Mouse (Mus musculus): ENCODE results near the gene Gmfb. TPM values are rescaled to one million over a fixed set of nuclear protein-coding genes. Genes with fewer than 3 reads are reported as not detected.
"Not testable (repeated sequence)": the region's sequence is repeated elsewhere in the genome, so short reads cannot be mapped to it uniquely, and the experiment has no call there.

Gmfb gene
- polyA plus RNA-seq, 1 experiment from 2014 or later: 40.4 TPM

DNA sequence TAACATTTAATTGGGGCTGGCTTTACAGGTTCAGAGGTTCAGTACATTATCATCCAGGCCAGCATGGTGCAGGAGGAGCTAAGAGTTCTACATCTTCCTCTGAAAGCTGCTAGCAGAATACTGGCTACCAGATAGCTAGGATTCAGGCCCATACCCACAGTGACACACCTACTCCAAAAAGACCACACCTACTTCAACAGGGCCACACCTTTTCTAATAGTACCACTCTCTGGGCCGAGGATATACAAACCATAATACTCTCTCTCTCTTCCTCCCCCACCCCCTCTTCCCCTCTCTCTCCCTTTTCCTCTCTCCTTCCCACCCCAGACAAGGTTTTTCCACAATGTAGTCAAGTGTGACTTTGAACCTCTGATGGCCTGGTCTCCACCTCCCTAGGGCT is 5.4 kb upstream of the Gmfb start:
- ATAC-seq (ENCODE audit: low FRiP score, low TSS enrichment) (no peak), DNase-seq (ENCODE audit: low spot score) (no peak)
- Histone ChIP-seq H3K27me3 (ENCODE audit: control insufficient read depth, insufficient read depth, low read length) (no peaks in the 10 kb centered on the region), H3K4me2 (replicated peaks; ENCODE audit: low read depth) (no peak overlapping the region), H3K4me3 (ENCODE audit: low read depth, low read length) (no peak overlapping the region), H3K4me1 (replicated peaks; ENCODE audit: control insufficient read depth, insufficient read depth) (no peaks in the 10 kb centered on the region), H3K27ac (replicated peaks) (no peak overlapping the region), H3K9me3 (ENCODE audit: control insufficient read depth, low read length) (no peaks in the 10 kb centered on the region), H3K36me3 (ENCODE audit: control insufficient read depth, insufficient read depth, low read length) (no peaks in the 10 kb centered on the region), H3K9ac (ENCODE audit: low read length) (no peak overlapping the region)
- TF ChIP-seq CTCF (IDR thresholded peaks at IDR 0.05; ENCODE audit: low read depth) (no peak), EP300 (optimal IDR thresholded peaks at IDR 0.05) (no peak)
- WGBS: 46% methylated on average over 1 of the region's 1 CpGs

GRCm38 (mm10) chr14:46823996-46824395 is 2.0 kb upstream of the Gmfb start:
- no peak overlapping the region for H3K27ac ChIP-seq (replicated peaks)
- no peak overlapping the region for H3K4me2 ChIP-seq (replicated peaks; ENCODE audit: low read depth)
- WGBS: 72% methylated on average over 2 of the region's 2 CpGs
- no peak for TF ChIP-seq EP300 (optimal IDR thresholded peaks at IDR 0.05)
- TF ChIP-seq CTCF (IDR thresholded peaks at IDR 0.05; ENCODE audit: low read depth): no peak
- DNase-seq (ENCODE audit: low spot score) (no peak), ATAC-seq (ENCODE audit: low FRiP score, low TSS enrichment) (no peak)
- H3K4me3 ChIP-seq (ENCODE audit: low read depth, low read length): no peak overlapping the region
- H3K9me3 ChIP-seq (ENCODE audit: control insufficient read depth, low read length): no peaks in the 10 kb centered on the region
- H3K4me1 ChIP-seq (replicated peaks; ENCODE audit: control insufficient read depth, insufficient read depth): 0 out of 2 replicates have a peak, but pooled peaks cover 2% of the 10 kb centered on the region
- no peaks in the 10 kb centered on the region for H3K27me3 ChIP-seq (ENCODE audit: control insufficient read depth, insufficient read depth, low read length)
- H3K9ac ChIP-seq (ENCODE audit: low read length): no peak overlapping the region
- no peaks in the 10 kb centered on the region for H3K36me3 ChIP-seq (ENCODE audit: control insufficient read depth, insufficient read depth, low read length)

DNA sequence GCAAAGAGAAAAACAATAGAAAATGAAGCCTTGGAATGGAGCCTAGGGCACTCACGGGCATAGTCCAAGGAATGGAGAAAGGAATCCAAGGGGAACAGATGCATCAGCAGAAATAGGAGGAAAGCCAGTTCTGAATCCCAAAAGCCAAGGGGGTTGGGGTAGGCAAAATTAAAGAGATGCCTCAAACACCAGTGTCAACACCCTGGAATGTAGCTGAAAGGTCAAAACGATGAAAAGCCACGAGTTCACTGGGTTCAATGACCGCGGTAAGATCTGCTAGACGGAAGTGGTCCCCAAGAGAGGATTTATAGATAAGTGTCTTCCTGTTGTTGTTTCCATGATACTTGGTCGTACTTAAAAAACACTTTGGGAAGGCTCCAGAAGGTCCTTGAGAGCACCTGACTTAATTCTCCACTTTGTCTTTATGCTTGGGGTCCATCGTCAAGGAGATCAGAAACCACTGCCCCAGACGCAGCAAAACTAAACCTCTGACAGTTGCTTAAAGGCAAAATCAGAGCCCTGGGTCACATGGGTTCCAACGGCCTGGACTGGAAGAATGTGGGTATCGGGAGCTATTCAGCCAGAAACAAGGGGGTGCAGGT is 670 bp downstream of the Gmfb start:
- no peaks in the 10 kb centered on the region for H3K36me3 ChIP-seq (ENCODE audit: control insufficient read depth, insufficient read depth, low read length)
- no peak for TF ChIP-seq CTCF (IDR thresholded peaks at IDR 0.05; ENCODE audit: low read depth)
- TF ChIP-seq EP300 (optimal IDR thresholded peaks at IDR 0.05): no peak
- H3K27me3 ChIP-seq (ENCODE audit: control insufficient read depth, insufficient read depth, low read length): no peaks in the 10 kb centered on the region
- peak; percentile 17 for DNase-seq (ENCODE audit: low spot score)
- H3K27ac ChIP-seq (replicated peaks): peak overlapping the region; percentile 94
- H3K4me3 ChIP-seq (ENCODE audit: low read depth, low read length): peak overlapping the region; percentile 95
- H3K4me2 ChIP-seq (replicated peaks; ENCODE audit: low read depth): peak overlapping the region; percentile 66
- WGBS: under 1% methylated on average over 11 of the region's 11 CpGs
- H3K4me1 ChIP-seq (replicated peaks; ENCODE audit: control insufficient read depth, insufficient read depth): 0 out of 2 replicates have a peak, but pooled peaks cover 2% of the 10 kb centered on the region
- H3K9me3 ChIP-seq (ENCODE audit: control insufficient read depth, low read length): no peaks in the 10 kb centered on the region
- peak overlapping the region; percentile 94 for H3K9ac ChIP-seq (ENCODE audit: low read length)
- ATAC-seq (ENCODE audit: low FRiP score, low TSS enrichment): peak; percentile 6; the same call in 1 of the 2 replicates

DNA sequence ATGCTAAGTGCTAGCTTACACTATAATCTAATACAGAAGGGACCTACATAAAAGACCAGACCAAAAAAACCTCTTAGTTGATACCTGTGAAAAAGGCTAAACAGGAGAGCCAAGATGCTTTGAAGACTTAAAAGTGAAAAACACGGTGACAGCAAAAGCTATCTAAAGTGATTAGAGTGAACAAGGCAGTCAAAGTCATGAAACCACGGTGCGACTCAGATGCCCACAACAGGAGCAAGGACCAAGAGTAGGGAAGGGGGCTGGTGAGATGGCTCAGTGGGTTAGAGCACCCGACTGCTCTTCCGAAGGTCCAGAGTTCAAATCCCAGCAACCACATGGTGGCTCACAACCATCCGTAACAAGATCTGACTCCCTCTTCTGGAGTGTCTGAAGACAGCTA is 2.1 kb downstream of the Gmfb start:
- H3K36me3 ChIP-seq (ENCODE audit: control insufficient read depth, insufficient read depth, low read length); H3K27me3 ChIP-seq (ENCODE audit: control insufficient read depth, insufficient read depth, low read length); H3K4me1 ChIP-seq (replicated peaks; ENCODE audit: control insufficient read depth, insufficient read depth); H3K4me3 ChIP-seq (ENCODE audit: low read depth, low read length); H3K4me2 ChIP-seq (replicated peaks; ENCODE audit: low read depth); ATAC-seq (ENCODE audit: low FRiP score, low TSS enrichment); H3K27ac ChIP-seq (replicated peaks); H3K9ac ChIP-seq (ENCODE audit: low read length); H3K9me3 ChIP-seq (ENCODE audit: control insufficient read depth, low read length); DNase-seq (ENCODE audit: low spot score): not testable (repeated sequence)
- WGBS: 87% methylated on average over 5 of the region's 6 CpGs

GRCm38 (mm10) chr14:46818743-46819142 is 3.3 kb downstream of the Gmfb start:
- no peak for DNase-seq (ENCODE audit: low spot score)
- TF ChIP-seq EP300 (optimal IDR thresholded peaks at IDR 0.05) (no peak), CTCF (IDR thresholded peaks at IDR 0.05; ENCODE audit: low read depth) (no peak)
- Histone ChIP-seq H3K27me3 (ENCODE audit: control insufficient read depth, insufficient read depth, low read length) (no peaks in the 10 kb centered on the region), H3K36me3 (ENCODE audit: control insufficient read depth, insufficient read depth, low read length) (peaks cover 4% of the 10 kb centered on the region; the same call in 1 of the 2 replicates), H3K4me3 (ENCODE audit: low read depth, low read length) (no peak overlapping the region), H3K4me1 (replicated peaks; ENCODE audit: control insufficient read depth, insufficient read depth) (0 out of 2 replicates have a peak, but pooled peaks cover 2% of the 10 kb centered on the region), H3K27ac (replicated peaks) (no peak overlapping the region), H3K9ac (ENCODE audit: low read length) (no peak overlapping the region), H3K9me3 (ENCODE audit: control insufficient read depth, low read length) (no peaks in the 10 kb centered on the region), H3K4me2 (replicated peaks; ENCODE audit: low read depth) (no peak overlapping the region)
- no peak for ATAC-seq (ENCODE audit: low FRiP score, low TSS enrichment)
- WGBS: 74% methylated on average over 7 of the region's 7 CpGs

DNA sequence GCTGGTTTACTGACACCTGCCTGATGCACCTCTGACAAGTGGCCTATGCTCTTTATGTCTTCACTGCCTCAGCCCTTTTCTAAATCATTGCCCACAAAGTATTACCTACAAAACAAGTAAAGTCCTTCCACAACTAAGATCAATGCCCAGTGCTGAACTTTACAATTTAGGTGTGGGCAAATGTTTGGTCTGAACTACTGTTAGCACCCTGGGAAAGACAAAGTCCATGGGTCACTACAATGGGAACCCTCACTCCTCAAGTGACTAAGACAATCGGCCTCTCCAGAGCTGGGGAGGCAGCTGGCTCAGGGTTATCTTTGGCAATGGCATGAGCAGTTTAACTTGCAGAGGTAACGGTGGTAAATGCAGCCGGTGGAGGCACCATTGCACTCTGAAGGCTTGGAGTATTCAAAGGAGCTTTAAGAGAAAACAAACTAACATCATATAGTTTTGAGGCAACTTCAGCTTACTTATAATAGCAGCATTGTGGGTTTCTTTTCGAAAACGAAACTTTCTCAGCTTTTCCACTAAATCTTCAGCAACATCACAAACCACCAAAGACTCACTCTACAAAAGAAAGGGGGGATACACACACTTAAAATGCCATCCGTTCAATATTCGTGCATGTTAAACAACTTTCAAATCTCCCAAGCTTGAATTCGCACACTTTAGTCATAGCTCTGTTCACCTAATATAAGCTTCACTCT is 5.0 kb downstream of the Gmfb start:
- no peak overlapping the region for H3K9ac ChIP-seq (ENCODE audit: low read length)
- DNase-seq (ENCODE audit: low spot score) (no peak), ATAC-seq (ENCODE audit: low FRiP score, low TSS enrichment) (no peak)
- no peak overlapping the region for H3K4me2 ChIP-seq (replicated peaks; ENCODE audit: low read depth)
- H3K27me3 ChIP-seq (ENCODE audit: control insufficient read depth, insufficient read depth, low read length): no peaks in the 10 kb centered on the region
- TF ChIP-seq EP300 (optimal IDR thresholded peaks at IDR 0.05) (no peak), CTCF (IDR thresholded peaks at IDR 0.05; ENCODE audit: low read depth) (no peak)
- no peaks in the 10 kb centered on the region for H3K9me3 ChIP-seq (ENCODE audit: control insufficient read depth, low read length)
- no peak overlapping the region for H3K4me3 ChIP-seq (ENCODE audit: low read depth, low read length)
- 88% methylated on average over 8 of the region's 8 CpGs for WGBS
- 0 out of 2 replicates have a peak, but pooled peaks cover 2% of the 10 kb centered on the region for H3K4me1 ChIP-seq (replicated peaks; ENCODE audit: control insufficient read depth, insufficient read depth)
- H3K27ac ChIP-seq (replicated peaks): no peak overlapping the region
- H3K36me3 ChIP-seq (ENCODE audit: control insufficient read depth, insufficient read depth, low read length): peaks cover 5% of the 10 kb centered on the region; the same call in 1 of the 2 replicates
